Mouse (Mus musculus) midbrain, embryonic 10.5 days (tissue): ENCODE measurements around the gene Colgalt2. TPM values are rescaled to one million over a fixed set of nuclear protein-coding genes. Genes with fewer than 3 reads are reported as not detected.
"Not testable (repeated sequence)": the region's sequence is repeated elsewhere in the genome, so short reads cannot be mapped to it uniquely, and the experiment has no call there.

ENCODE experiments used
- DNase-seq: peaks from one replicate; pipeline ENCODE4 v3.0.0-alpha.2; 2017; ENCODE audit warnings: low spot score
- H3K27ac ChIP-seq: fragments of 300-500 bp; sonication (generic); replicated peaks from 2 replicates; pipeline ENCODE4 v1.5.1; 2016; ENCODE audit warnings: mild to moderate bottlenecking
- H3K27me3 ChIP-seq: fragments of 300-500 bp; sonication (generic); 2 replicates; pipeline ENCODE4 v1.6.1; 2016; ENCODE audit warnings: low read depth, mild to moderate bottlenecking; ENCODE audit not compliant: poor library complexity, severe bottlenecking
- H3K36me3 ChIP-seq: fragments of 300-500 bp; sonication (generic); 2 replicates; pipeline ENCODE4 v1.6.1; 2016; ENCODE audit warnings: mild to moderate bottlenecking, moderate library complexity
- H3K4me1 ChIP-seq: fragments of 300-500 bp; sonication (generic); 2 replicates; pipeline ENCODE4 v1.6.1; 2016
- H3K4me3 ChIP-seq: fragments of 300-500 bp; sonication (generic); 2 replicates; pipeline ENCODE4 v1.5.1; 2016; ENCODE audit warnings: mild to moderate bottlenecking, moderate library complexity
- H3K9me3 ChIP-seq: fragments of 300-500 bp; sonication (generic); replicated peaks from 2 replicates; pipeline ENCODE4 v1.6.1; 2016; ENCODE audit warnings: mild to moderate bottlenecking
- WGBS: fragments of 180-500 bp; shearing (Covaris S2); methylation state at CpG from one replicate; pipeline ENCODE4 v1.1.7; 2016; 5-methylcytosine and 5-hydroxymethylcytosine counted together
- polyA plus RNA-seq: library from polyadenylated mRNA; unstranded; fragments of >200 nt; fragmentation: Nextera tagmentation; extraction: Ambion mirVana; gene quantifications from 2 replicates; pipeline ENCODE4 v1.2.1, GENCODE M21; 2016

Gene Colgalt2
- polyA plus RNA-seq, 1 experiment from 2014 or later = 1.7 TPM

- H3K4me3 ChIP-seq = no peak overlapping the region
- no peaks in the 10 kb centered on the region for H3K9me3 ChIP-seq
- WGBS = 91% methylated on average over 7 of the region's 7 CpGs
- no peaks in the 10 kb centered on the region for H3K36me3 ChIP-seq
- peaks cover 6% of the 10 kb centered on the region; the same call in 1 of the 2 replicates for H3K4me1 ChIP-seq
- H3K27ac ChIP-seq = no peak overlapping the region
- no peaks in the 10 kb centered on the region for H3K27me3 ChIP-seq
- no peak for DNase-seq
These were observed 30.2 kb downstream of the Colgalt2 start for GRCm38 (mm10) chr1:152429805-152430204.

- H3K36me3 ChIP-seq = no peaks in the 10 kb centered on the region
- H3K9me3 ChIP-seq = no peaks in the 10 kb centered on the region
- no peak for DNase-seq
- no peaks in the 10 kb centered on the region for H3K4me1 ChIP-seq
- H3K27me3 ChIP-seq = no peaks in the 10 kb centered on the region
- H3K4me3 ChIP-seq = no peak overlapping the region
- H3K27ac ChIP-seq = no peak overlapping the region
- WGBS = 96% methylated on average over 4 of the region's 4 CpGs
These were observed 34.5 kb downstream of the Colgalt2 start for GRCm38 (mm10) chr1:152434166-152434565.

GRCm38 (mm10) chr1:152437518-152437917, 37.9 kb downstream of the Colgalt2 start:
- not testable (repeated sequence) for H3K4me3 ChIP-seq, H3K9me3 ChIP-seq, H3K27ac ChIP-seq, H3K36me3 ChIP-seq, DNase-seq, H3K4me1 ChIP-seq, H3K27me3 ChIP-seq
- 88% methylated on average over 17 of the region's 17 CpGs for WGBS

GRCm38 (mm10) chr1:152439408-152439807, 39.8 kb downstream of the Colgalt2 start:
- 89% methylated on average over 4 of the region's 4 CpGs for WGBS
- H3K4me1 ChIP-seq = no peaks in the 10 kb centered on the region
- H3K27me3 ChIP-seq = no peaks in the 10 kb centered on the region
- no peak overlapping the region for H3K27ac ChIP-seq
- H3K9me3 ChIP-seq = no peaks in the 10 kb centered on the region
- H3K4me3 ChIP-seq = no peak overlapping the region
- H3K36me3 ChIP-seq = no peaks in the 10 kb centered on the region
- no peak for DNase-seq

- H3K27ac ChIP-seq = no peak overlapping the region
- H3K4me3 ChIP-seq = no peak overlapping the region
- no peaks in the 10 kb centered on the region for H3K36me3 ChIP-seq
- H3K4me1 ChIP-seq = no peaks in the 10 kb centered on the region
- no peaks in the 10 kb centered on the region for H3K27me3 ChIP-seq
- DNase-seq = no peak
- 92% methylated on average over 10 of the region's 10 CpGs for WGBS
- no peaks in the 10 kb centered on the region for H3K9me3 ChIP-seq
These were observed 40.2 kb downstream of the Colgalt2 start for GRCm38 (mm10) chr1:152439874-152440273.

- Histone ChIP-seq H3K4me3 (no peak overlapping the region), H3K4me1 (no peaks in the 10 kb centered on the region), H3K27me3 (no peaks in the 10 kb centered on the region), H3K9me3 (no peaks in the 10 kb centered on the region), H3K36me3 (no peaks in the 10 kb centered on the region), H3K27ac (no peak overlapping the region)
- 92% methylated on average over 7 of the region's 7 CpGs for WGBS
- DNase-seq = no peak
These were observed 45.0 kb downstream of the Colgalt2 start for GRCm38 (mm10) chr1:152444630-152445029.

GRCm38 (mm10) chr1:152445925-152446324, 46.3 kb downstream of the Colgalt2 start:
- H3K4me1 ChIP-seq = no peaks in the 10 kb centered on the region
- 86% methylated on average over 6 of the region's 6 CpGs for WGBS

GRCm38 (mm10) chr1:152454536-152454935, 54.9 kb downstream of the Colgalt2 start:
- Histone ChIP-seq H3K4me1 (peaks cover 21% of the 10 kb centered on the region), H3K4me3 (no peak overlapping the region), H3K36me3 (no peaks in the 10 kb centered on the region), H3K27me3 (no peaks in the 10 kb centered on the region), H3K27ac (no peak overlapping the region), H3K9me3 (no peaks in the 10 kb centered on the region)
- DNase-seq = no peak
- WGBS = 78% methylated on average over 5 of the region's 5 CpGs

More at GRCm38 (mm10) chr1:152445925-152446324, 46.3 kb downstream of the Colgalt2 start:
- DNase-seq = no peak
- H3K27me3 ChIP-seq = no peaks in the 10 kb centered on the region
- H3K9me3 ChIP-seq = no peaks in the 10 kb centered on the region
- H3K36me3 ChIP-seq = no peaks in the 10 kb centered on the region
- H3K4me3 ChIP-seq = no peak overlapping the region
- H3K27ac ChIP-seq = no peak overlapping the region

GRCm38 (mm10) chr1:152455275-152456243, 55.9 kb downstream of the Colgalt2 start:
- Histone ChIP-seq H3K4me1 (peaks cover 21% of the 10 kb centered on the region), H3K36me3 (no peaks in the 10 kb centered on the region), H3K9me3 (no peaks in the 10 kb centered on the region), H3K27ac (no peak overlapping the region; the same call in 1 of the 2 replicates), H3K27me3 (no peaks in the 10 kb centered on the region), H3K4me3 (no peak overlapping the region)
- DNase-seq = no peak
- 82% methylated on average over 10 of the region's 10 CpGs for WGBS

GRCm38 (mm10) chr1:152456266-152456665, 56.6 kb downstream of the Colgalt2 start:
- Histone ChIP-seq H3K4me1 (peaks cover 21% of the 10 kb centered on the region), H3K27me3 (no peaks in the 10 kb centered on the region), H3K4me3 (no peak overlapping the region), H3K36me3 (no peaks in the 10 kb centered on the region), H3K9me3 (no peaks in the 10 kb centered on the region), H3K27ac (no peak overlapping the region; the same call in 1 of the 2 replicates)
- 92% methylated on average over 3 of the region's 3 CpGs for WGBS
- DNase-seq = no peak

- DNase-seq = no peak
- no peaks in the 10 kb centered on the region for H3K27me3 ChIP-seq
- no peaks in the 10 kb centered on the region for H3K36me3 ChIP-seq
- 62% methylated on average over 5 of the region's 5 CpGs for WGBS
- no peak overlapping the region for H3K4me3 ChIP-seq
- H3K4me1 ChIP-seq = peaks cover 21% of the 10 kb centered on the region
- H3K27ac ChIP-seq = no peak overlapping the region; the same call in 1 of the 2 replicates
- H3K9me3 ChIP-seq = no peaks in the 10 kb centered on the region
These were observed 58.0 kb downstream of the Colgalt2 start for GRCm38 (mm10) chr1:152457596-152457995.

GRCm38 (mm10) chr1:152458996-152459395, 59.4 kb downstream of the Colgalt2 start:
- Histone ChIP-seq H3K27ac (no peak overlapping the region), H3K9me3 (no peaks in the 10 kb centered on the region), H3K4me1 (peaks cover 21% of the 10 kb centered on the region), H3K36me3 (no peaks in the 10 kb centered on the region), H3K27me3 (no peaks in the 10 kb centered on the region), H3K4me3 (no peak overlapping the region)
- WGBS = 84% methylated on average over 7 of the region's 7 CpGs
- DNase-seq = no peak

- Histone ChIP-seq H3K27ac (no peak overlapping the region), H3K4me3 (no peak overlapping the region), H3K27me3 (no peaks in the 10 kb centered on the region), H3K9me3 (no peaks in the 10 kb centered on the region), H3K4me1 (peaks cover 6% of the 10 kb centered on the region), H3K36me3 (no peaks in the 10 kb centered on the region)
- no peak for DNase-seq
- WGBS = 78% methylated on average over 3 of the region's 3 CpGs
These were observed 61.3 kb downstream of the Colgalt2 start for GRCm38 (mm10) chr1:152460931-152461330.
